12 mouse cellular contexts compared by ENCODE assay signal in genomic region chr12:99041606-99042005, GRCm38 (mm10).
A peak's percentile ranks its signal among the peaks of the same experiment; 100 is the strongest.
DNase-seq lines count a peak whose midpoint lies in the region; TF ChIP-seq lines count a peak whose summit lies in the region.
"Had no signal": no experiment of that assay in that cellular context is flagged by ENCODE, and none has a peak within 500 bp of the region (broad histone marks: within the 10 kb centered on the region; RNA-seq: fewer than 3 reads in every experiment).

No protein-coding gene starts in this region.

- intact Hi-C loops in left cerebral cortex, postnatal 10 days (cut with DNase I) = no loop called here

- H3K9ac ChIP-seq in MEL (ENCODE audit: control insufficient read depth, low read depth, low read length, poor library complexity, severe bottlenecking) = no peak overlapping the region
- H3K9ac ChIP-seq: hindbrain, embryonic 13.5 days had no signal

- 61% methylated on average over 4 of the region's 4 CpGs for WGBS in olfactory bulb, adult 2 months

- no peaks in the 10 kb centered on the region for H3K79me2 ChIP-seq in MEL (ENCODE audit: control insufficient read depth, insufficient read depth, low read length, poor library complexity)

- no peak overlapping the region for H3K4me3 ChIP-seq in MEL (ENCODE audit: control insufficient read depth in 1 of 2, insufficient read depth in 1 of 2, low read depth in 2 of 2, low read length in 2 of 2)
- no peak overlapping the region for H3K4me3 ChIP-seq in olfactory bulb, adult 2 months (ENCODE audit: insufficient read depth, low read depth, low read length)
- H3K4me3 ChIP-seq: gastrocnemius, adult 2 months; heart, embryonic 10.5 days; hindbrain, embryonic 13.5 days; midbrain, embryonic 10.5 days had no signal

- TF ChIP-seq POLR2A in MEL (IDR thresholded peaks at IDR 0.05; ENCODE audit: control insufficient read depth in 1 of 2, insufficient read depth in 1 of 2, low read depth in 1 of 2, low read length in 2 of 2, poor library complexity in 1 of 2) = no peak
- TF ChIP-seq POLR2A in olfactory bulb, adult 2 months (IDR thresholded peaks at IDR 0.05; ENCODE audit: insufficient read depth, low read depth, low read length) = no peak

- no peak for TF ChIP-seq EP300 in MEL (IDR thresholded peaks at IDR 0.05; ENCODE audit: low read depth in 1 of 2, low read length in 2 of 2)

- no peak for TF ChIP-seq RAD21 in MEL (IDR thresholded peaks at IDR 0.05; ENCODE audit: low read depth, low read length)

- no peak for TF ChIP-seq CTCF in MEL (IDR thresholded peaks at IDR 0.05 in 2 of 3, conservative IDR thresholded peaks at IDR 0.05 in 1 of 3; ENCODE audit: control insufficient read depth in 1 of 3, insufficient read depth in 1 of 3, low read depth in 2 of 3, low read length in 3 of 3, poor library complexity in 1 of 3, severe bottlenecking in 1 of 3)
- TF ChIP-seq CTCF in olfactory bulb, adult 2 months (IDR thresholded peaks at IDR 0.05; ENCODE audit: insufficient read depth, low read depth, low read length) = no peak

- H3K4me1 ChIP-seq in MEL (ENCODE audit: control insufficient read depth in 1 of 2, insufficient read depth in 2 of 2, low read length in 2 of 2) = no peaks in the 10 kb centered on the region
- peaks cover 7% of the 10 kb centered on the region for H3K4me1 ChIP-seq in olfactory bulb, adult 2 months (ENCODE audit: control insufficient read depth, insufficient read depth, low read length)
- H3K4me1 ChIP-seq: heart, embryonic 10.5 days had no signal

- no peaks in the 10 kb centered on the region for H3K36me3 ChIP-seq in MEL (ENCODE audit: control insufficient read depth in 1 of 2, insufficient read depth in 2 of 2, low read length in 2 of 2)
- H3K36me3 ChIP-seq: heart, embryonic 10.5 days; hindbrain, embryonic 13.5 days; midbrain, embryonic 10.5 days had no signal

- DNase-seq in kidney, postnatal 4 days = peak; percentile 41 to 48
- no peak for DNase-seq in kidney, adult 11 months
- peak; percentile 43 for DNase-seq in MEL (ENCODE audit: low read depth, low spot score)
- peak; percentile 15 for DNase-seq in embryo, embryonic 9.5 days (ENCODE audit: extremely low spot score)
- no peak for DNase-seq in right cerebral cortex, postnatal 4 days
- no peak for DNase-seq in left cerebral cortex, postnatal 10 days (ENCODE audit: extremely low spot score in 1 of 2, low spot score in 2 of 2)
- DNase-seq: cerebellum, postnatal 25 days; gastrocnemius, adult 2 months had no signal

- H3K27me3 ChIP-seq in MEL (ENCODE audit: control insufficient read depth in 1 of 2, insufficient read depth in 2 of 2, low read length in 2 of 2) = no peaks in the 10 kb centered on the region

- H3K9me3 ChIP-seq in MEL (replicated peaks; ENCODE audit: insufficient read depth, low read length) = no peaks in the 10 kb centered on the region
- H3K9me3 ChIP-seq: heart, embryonic 10.5 days; hindbrain, embryonic 13.5 days had no signal

- no peak overlapping the region for H3K27ac ChIP-seq in MEL (ENCODE audit: control insufficient read depth, low read depth, low read length)
- H3K27ac ChIP-seq in olfactory bulb, adult 2 months (ENCODE audit: insufficient read depth, low read depth, low read length) = peak overlapping the region; percentile 82; the same call in 1 of the 2 replicates
- H3K27ac ChIP-seq: gastrocnemius, adult 2 months; heart, embryonic 10.5 days; hindbrain, embryonic 13.5 days; midbrain, embryonic 10.5 days had no signal

TF ChIP-seq in MEL, 35 proteins besides CTCF, POLR2A, EP300 and RAD21:
- TF ChIP-seq MAZ (IDR thresholded peaks at IDR 0.05; ENCODE audit: low read depth, low read length) (no peak), ETS1 (IDR thresholded peaks at IDR 0.05; ENCODE audit: low read depth, low read length) (no peak), SIN3A (IDR thresholded peaks at IDR 0.05; ENCODE audit: low read length) (no peak), MXI1 (IDR thresholded peaks at IDR 0.05; ENCODE audit: low read depth, low read length) (no peak), NELFE (IDR thresholded peaks at IDR 0.05; ENCODE audit: low read depth, low read length) (no peak), KAT2A (conservative IDR thresholded peaks at IDR 0.05; ENCODE audit: low read depth, low read length) (no peak), TCF12 (IDR thresholded peaks at IDR 0.05; ENCODE audit: low read depth, low read length) (no peak), USF1 (IDR thresholded peaks at IDR 0.05; ENCODE audit: low read depth, low read length) (no peak), CHD2 (IDR thresholded peaks at IDR 0.05; ENCODE audit: low read length) (no peak), UBTF (IDR thresholded peaks at IDR 0.05; ENCODE audit: borderline replicate concordance, insufficient read depth, low read depth, low read length) (no peak), ZNF384 (IDR thresholded peaks at IDR 0.05; ENCODE audit: low read depth, low read length) (no peak), MAFK (IDR thresholded peaks at IDR 0.05; ENCODE audit: borderline replicate concordance, low read depth, low read length) (no peak), GATA1 (IDR thresholded peaks at IDR 0.05; ENCODE audit: low read depth, low read length) (no peak), ZC3H11A (IDR thresholded peaks at IDR 0.05; ENCODE audit: low read depth, low read length) (no peak), MAX (IDR thresholded peaks at IDR 0.05; ENCODE audit: low read length) (no peak)
TF ChIP-seq in MEL: peak in this region for 0.

Comparison
In these comparisons a context has a peak if more than half of its experiments do, and no peak if none do; other contexts are left out.
1. DNase-seq: peak in kidney, postnatal 4 days (2 of 2), MEL (single experiment) and embryo, embryonic 9.5 days (single experiment); none in kidney, adult 11 months (single experiment), right cerebral cortex, postnatal 4 days (single experiment) and left cerebral cortex, postnatal 10 days (0 of 2).